Mouse (Mus musculus) spleen, embryonic (tissue): ENCODE results near the gene Nod2.

Experiments used
- CTCF ChIA-PET: fragments of 350-600 bp; sonication (Branson Sonifier 250); formaldehyde crosslinking; loops from one replicate; lab custom pipeline; 2022; lab: Charles Lee

The Nod2 gene

DNA sequence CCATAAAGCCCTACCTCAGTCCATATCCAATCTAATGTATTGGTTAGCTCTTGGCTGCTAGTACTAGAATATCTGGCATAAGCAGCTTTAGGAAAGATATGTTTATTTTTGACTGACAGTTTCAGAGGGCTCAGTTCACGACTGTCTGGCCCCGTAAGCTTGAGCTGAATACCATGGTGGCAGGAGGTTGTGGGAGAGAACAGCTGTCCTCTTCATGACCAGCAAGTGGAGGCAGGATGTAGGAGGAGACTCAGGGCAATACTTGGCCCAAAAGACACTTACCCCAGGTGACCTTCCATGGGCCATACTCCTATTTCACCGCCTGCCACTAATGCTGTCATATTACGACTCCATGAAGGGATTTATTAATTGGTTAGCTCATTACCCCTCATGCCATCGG, 26.7 kb downstream of the Nod2 start:
- CTCF ChIA-PET, result interaction anchor here (1.0 kb wide), 1 partner anchor 15 kb away, joined by 5 read pairs; no protein-coding TSS in a partner anchor

DNA sequence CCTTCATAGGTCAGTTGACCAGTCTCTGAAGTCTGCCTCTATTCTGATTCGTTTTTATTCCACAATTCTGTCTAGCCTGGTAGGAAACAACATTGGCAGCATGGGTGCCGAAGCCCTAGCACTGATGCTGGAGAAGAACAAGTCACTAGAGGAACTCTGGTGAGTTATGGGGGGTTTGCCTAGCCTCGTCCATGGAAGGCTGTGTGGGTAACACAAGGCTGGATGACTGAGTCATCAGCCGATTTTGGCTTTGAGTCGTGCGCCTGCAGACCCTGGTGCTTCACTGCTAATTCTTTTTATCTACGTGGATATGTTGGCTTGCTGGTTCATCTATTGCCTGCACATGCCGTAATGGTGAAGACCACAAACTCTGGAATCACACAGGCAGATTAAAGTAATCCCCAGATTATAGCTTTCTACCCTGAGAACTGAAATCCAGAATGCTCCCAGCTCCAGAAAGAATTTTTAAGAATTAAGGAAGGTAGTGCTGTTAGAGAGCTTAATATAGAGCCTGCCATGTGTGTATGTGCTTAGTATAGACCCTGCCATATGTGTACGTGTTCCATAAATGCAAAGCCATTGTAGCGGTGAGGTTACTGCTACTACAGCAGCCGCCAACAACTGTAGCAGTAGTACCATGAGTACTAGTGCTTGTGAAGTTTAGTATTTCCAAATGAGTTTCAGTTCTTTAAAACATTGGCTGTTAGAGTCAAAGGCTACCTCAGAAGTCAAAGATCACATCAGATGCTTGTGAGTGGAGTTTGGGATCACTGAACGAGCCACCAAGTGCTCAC, 28.5 kb downstream of the Nod2 start:
- CTCF ChIA-PET, result no interaction called here

DNA sequence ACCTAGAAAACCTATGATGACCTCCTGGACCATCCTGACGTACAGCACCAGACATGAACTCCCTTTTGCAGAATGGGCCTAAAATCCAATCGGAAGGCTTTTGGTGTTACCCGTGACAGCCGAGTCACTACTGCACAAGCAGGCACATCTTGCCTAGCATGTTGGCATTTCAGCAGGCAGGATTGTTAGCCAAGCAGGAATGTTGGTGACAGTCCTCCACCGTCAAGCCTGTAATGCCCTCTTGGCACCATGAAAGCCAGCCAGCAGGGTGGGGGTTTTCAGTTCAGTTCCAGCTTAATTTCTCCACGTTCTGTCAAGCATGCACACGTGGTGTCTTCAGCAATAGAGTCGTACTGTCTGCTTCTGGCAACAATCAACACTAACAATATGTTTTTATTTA, 30.0 kb downstream of the Nod2 start:
- CTCF ChIA-PET, result no interaction called here

DNA sequence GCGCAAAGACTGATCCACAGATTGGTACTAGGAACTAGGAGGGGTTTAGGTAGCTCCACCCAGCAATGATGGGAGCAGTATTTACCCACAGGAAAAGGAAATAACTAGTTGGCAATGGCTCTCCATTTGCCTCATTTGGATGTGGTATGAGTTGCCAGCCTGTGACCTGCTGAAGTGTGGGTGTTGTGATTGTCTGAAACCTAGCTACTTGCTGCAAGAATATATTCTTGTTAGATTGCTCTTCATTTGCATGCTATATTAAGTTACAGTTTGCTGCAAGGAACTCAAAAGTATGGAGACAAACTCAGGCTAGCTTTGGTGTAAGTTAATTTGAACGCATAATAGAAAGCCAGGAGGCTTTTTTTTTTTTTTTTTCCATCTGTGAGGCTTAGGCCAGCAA, 33.5 kb downstream of the Nod2 start:
- CTCF ChIA-PET, result interaction anchor here (0.6 to 0.7 kb wide), 3 partner anchors 21 to 337 kb away, joined by 5 to 6 read pairs (median 6); no protein-coding TSS in a partner anchor

DNA sequence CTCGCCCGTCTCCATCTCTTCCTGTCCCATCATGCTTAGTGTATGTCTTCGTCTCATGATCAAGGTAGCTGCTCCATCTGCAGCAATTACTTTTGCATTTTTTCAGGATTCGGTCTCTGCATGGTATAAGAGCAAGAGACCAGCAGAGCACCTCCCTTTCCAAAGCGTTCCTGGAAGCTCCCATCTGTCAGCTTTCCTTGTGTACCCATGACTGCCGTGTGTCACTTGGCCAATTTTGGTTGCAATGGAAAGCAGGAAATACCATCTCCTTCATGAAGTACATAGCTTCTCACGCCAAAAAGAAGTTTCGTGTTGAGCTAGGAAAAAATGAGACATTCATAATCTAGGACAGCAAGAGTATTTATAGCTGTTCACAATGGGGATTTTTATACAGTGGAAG, 33.9 kb downstream of the Nod2 start:
- CTCF ChIA-PET, result interaction anchor here (0.7 kb wide), 1 partner anchor 31 kb away, joined by 6 read pairs; no protein-coding TSS in a partner anchor

DNA sequence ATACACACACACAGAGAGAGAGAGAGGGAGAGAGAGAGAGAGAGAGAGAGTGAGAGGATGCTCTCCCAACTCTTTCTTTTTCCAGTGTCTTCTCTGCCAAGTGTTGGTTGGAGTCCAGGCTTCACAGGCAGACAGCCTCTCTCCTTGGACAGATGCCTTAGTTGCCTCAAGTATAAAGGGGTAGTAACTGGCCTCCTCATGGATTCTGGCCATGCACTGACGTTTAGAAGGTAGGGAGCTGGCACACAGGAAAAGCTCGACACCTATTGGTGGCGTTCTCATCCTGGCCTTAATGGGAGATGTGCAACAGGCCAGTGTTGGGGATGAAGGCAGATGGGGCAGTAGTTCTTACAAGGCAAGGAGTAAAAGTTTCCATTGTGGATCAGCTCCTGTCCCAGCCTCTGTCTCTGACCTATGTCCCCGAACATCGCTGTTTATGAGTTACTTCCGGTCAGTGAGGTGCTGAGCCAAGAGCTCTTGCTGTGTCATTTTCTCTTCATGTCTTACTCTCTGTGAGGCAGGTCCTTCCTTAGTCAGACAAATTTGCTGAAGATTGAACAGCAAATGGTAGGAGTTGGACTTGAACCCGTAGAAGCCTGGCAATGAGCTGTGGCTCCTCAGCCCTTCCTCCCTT, 36.7 kb downstream of the Nod2 start:
- CTCF ChIA-PET, result interaction anchor here (0.7 kb wide), 1 partner anchor 29 kb away, joined by 3 read pairs; no protein-coding TSS in a partner anchor

DNA sequence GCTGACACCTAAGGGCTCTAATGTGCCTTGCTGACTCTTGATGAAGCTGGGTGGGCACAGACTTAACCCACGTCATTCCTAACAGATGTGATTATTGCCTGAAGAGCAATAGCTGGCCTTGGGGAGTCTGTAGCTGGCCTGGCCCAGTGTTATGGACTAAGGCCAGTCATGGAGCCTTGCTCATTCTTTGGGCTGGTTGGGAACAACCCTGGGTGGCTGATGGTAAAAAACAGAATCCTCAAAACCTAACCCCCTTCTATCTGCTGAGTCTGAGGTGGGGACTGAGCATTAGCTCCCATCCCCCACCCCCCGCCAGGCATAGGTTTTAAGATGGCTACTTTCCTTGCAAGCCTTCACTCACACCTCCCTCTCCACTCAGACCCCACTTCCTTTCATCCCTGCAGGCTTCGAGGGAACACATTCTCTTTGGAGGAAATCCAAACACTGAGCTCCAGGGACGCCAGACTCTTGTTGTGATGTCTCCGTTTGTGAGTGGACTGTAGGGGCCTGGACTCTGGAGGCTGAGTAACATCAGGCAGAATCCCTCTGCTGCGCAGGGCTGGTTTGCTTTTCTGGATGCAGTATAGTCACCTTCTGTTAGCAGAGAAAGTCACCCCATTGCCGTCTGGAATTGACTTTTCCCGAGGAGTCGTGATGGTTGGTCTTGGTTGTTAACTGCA, 39.3 kb downstream of the Nod2 start:
- CTCF ChIA-PET, result interaction anchor here (0.6 to 1.1 kb wide), 2 partner anchors 12 to 17 kb away, joined by 3 to 11 read pairs; no protein-coding TSS in a partner anchor

DNA sequence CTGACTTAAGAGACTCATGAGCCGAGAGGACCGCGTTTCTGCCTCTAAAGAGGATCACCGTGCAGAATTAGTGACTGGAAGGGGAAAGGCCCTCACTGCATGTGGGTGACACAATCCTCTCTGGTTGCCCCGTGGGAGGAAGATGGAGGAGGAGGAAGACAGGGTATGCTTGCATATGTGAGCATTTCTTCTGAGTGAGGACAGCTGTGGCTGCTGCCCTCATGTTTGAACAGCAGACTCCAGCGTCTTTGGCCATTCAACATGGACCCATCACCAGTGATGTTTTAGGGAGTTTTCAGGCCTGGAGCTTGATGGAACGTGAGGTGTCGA, 39.8 kb downstream of the Nod2 start:
- CTCF ChIA-PET, result interaction anchor here (1.1 kb wide), 1 partner anchor 17 kb away, joined by 3 read pairs; no protein-coding TSS in a partner anchor

DNA sequence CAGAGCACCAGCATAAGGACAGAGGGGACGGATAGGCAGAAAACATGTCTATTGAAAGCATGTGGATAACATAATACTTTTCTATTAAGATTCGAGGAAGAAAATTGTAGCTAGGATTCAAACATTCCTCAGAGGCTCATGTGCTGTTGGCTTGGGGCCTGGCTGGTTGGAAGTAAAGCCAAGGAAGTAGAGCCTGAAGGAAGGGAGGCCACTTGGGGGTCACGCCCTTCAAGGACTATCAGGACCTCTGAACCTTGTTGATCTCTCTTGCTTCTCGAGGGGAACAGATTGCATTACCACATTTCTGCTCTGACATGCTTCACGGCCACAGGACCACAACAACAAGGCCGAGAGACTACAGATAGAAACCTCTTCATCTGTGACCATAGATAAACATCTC, 42.0 kb downstream of the Nod2 start:
- CTCF ChIA-PET, result interaction anchor here (1.1 kb wide), 1 partner anchor 15 kb away, joined by 5 read pairs; no protein-coding TSS in a partner anchor

DNA sequence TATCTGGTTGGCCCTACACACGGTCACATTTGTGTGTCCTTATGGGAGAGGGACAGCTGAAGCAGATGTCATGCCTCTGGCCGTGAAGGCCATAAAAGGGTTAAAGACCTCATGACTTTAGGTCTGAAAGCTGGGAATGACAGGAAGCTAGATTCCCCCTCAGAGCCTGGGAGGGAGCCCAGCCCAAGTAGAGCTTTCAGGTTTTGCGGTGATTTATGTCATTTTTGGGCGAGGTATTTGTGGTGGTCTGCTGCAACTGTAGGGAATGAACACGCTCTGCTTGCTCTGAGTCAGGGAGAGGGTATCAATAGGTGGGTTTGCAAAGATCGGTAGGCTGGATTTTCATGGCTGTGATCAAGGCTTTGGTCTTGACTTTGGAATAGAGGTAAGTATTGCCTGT, 42.8 kb downstream of the Nod2 start:
- CTCF ChIA-PET, result no interaction called here

DNA sequence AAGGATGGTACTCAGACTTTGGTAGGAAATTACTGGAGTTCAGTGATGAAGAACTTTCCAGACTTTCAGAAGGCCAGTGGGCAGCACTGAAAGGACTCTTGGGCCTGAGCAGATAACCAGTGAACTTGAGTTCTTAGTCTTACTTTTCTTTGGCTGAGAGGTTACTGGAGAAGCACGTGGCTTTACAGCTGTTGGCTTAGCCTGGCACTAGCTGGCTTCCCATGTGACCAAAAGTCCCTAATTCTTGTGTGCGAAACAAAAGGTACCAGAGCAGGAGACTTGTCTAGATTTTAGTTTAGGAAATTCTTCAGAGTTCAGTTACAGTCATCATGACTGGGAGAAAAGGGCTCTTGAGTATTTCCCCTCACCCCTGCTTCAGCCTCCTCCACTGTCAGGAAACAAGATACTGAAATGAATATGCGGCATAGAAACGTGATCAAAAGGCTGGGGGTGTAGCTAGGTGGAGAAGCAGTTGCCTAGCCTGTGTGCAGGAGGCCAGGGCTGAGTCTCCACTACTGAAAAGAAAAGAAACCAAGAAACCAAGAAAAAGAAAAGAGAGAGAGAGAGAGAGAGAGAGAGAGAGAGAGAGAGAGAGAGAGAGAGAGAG, 44.3 kb downstream of the Nod2 start:
- CTCF ChIA-PET, result interaction anchor here (0.6 kb wide), 1 partner anchor 100 kb away, joined by 5 read pairs; no protein-coding TSS in a partner anchor

DNA sequence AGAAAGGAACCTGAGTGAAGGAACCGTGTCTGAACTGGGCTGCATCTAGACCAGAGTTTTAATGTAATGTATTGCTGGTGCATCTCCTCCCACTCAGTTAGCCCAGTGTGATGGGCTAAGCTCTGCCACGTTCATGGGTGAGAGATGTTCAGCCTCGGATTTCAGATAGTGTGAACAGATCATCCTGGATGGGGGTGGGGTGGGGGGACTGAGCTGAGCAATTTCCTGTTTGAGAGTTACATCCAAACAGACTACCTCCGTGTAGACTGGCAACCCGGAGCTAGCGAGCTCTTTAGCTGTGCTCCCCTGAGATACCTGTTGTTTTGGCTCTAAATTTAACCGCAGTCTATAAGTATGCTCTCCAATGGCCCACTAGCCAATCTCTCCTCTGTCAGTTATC, 44.8 kb downstream of the Nod2 start:
- CTCF ChIA-PET, result interaction anchor here (0.6 kb wide), 1 partner anchor 101 kb away, joined by 5 read pairs; no protein-coding TSS in a partner anchor

DNA sequence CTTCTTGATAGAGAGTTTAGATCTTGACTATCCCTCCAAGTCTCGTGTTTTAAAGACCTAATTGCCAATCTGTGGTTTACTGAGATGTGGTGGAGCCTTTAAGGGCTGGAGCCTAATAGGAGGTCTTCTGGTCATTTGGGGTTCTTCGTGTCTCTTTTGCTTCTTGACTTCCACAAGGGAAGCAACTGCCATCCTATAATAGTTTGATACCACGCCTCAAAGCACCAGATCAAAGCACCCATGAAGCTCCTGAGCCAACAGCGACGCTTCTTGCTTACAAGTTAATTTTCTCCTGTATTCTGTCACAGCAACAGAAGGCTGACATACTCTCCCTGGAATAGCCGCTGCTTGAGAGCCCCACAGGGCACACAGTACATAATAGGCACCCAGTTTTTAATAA, 45.8 kb downstream of the Nod2 start:
- CTCF ChIA-PET, result interaction anchor here (0.6 to 5.1 kb wide), 2 partner anchors 25 to 242 kb away, joined by 20 to 32 read pairs; no protein-coding TSS in a partner anchor

DNA sequence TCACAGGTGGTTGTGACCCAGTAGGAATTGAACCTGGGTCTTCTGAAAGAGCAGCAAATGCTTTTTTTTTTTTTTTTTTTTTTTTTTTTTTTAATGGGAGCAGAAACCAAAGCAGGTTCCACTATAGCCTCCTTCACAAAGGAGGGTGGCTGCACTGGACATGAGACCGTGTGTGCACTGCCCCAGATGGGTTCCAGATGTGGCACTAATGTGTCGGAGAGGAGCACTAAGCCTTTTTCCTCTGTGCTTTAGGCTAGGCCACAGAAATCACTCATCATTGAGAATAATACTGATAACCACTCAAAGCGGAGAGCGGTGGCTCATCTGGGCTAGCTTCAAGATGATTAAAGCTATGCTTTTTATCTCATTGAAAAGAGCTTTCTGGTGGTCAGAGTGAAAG, 46.3 kb downstream of the Nod2 start:
- CTCF ChIA-PET, result interaction anchor here (0.6 to 5.1 kb wide), 2 partner anchors 25 to 243 kb away, joined by 20 to 32 read pairs; no protein-coding TSS in a partner anchor

DNA sequence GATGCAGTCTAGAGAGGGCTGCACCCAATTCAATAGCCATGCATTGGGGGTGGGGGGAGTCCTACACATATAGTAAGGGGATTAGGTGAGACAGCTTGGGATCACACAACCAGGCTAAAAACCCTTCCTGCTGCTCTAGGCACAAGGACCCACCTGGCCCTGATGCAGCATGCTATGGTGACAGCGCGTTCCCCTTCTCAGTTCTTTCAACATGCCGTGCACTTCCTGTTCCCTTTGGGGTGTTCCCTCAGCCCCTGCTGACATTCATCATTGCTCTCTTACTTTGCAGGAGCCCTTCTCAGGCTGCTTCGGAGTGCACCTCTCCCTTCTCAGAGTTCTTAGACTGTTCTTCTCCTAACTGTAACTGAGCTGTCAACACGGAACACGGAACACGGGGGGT, 47.2 kb downstream of the Nod2 start:
- CTCF ChIA-PET, result interaction anchor here (0.7 to 5.1 kb wide), 2 partner anchors 26 to 480 kb away, joined by 4 to 32 read pairs; no protein-coding TSS in a partner anchor

DNA sequence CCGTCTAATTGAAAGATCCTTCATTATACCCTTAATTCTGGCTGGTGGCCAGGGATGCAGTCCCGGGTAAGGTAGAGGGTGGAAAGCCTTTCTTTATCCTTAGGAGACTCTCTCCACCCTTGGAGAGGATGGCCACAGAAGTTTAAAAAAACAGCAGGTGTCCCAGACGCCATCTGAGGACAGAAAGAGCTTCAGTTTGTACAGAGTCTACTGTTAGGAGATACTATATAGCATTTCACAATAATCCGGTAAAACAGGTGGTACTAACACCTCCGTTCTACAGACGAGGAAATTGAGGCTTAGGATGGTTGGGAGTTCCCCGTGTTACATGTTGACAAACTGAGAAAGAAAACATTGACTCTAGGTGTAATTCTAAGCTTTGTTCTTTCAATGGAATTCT, 49.1 kb downstream of the Nod2 start:
- CTCF ChIA-PET, result interaction anchor here (5.1 kb wide), 1 partner anchor 28 kb away, joined by 32 read pairs; no protein-coding TSS in a partner anchor

DNA sequence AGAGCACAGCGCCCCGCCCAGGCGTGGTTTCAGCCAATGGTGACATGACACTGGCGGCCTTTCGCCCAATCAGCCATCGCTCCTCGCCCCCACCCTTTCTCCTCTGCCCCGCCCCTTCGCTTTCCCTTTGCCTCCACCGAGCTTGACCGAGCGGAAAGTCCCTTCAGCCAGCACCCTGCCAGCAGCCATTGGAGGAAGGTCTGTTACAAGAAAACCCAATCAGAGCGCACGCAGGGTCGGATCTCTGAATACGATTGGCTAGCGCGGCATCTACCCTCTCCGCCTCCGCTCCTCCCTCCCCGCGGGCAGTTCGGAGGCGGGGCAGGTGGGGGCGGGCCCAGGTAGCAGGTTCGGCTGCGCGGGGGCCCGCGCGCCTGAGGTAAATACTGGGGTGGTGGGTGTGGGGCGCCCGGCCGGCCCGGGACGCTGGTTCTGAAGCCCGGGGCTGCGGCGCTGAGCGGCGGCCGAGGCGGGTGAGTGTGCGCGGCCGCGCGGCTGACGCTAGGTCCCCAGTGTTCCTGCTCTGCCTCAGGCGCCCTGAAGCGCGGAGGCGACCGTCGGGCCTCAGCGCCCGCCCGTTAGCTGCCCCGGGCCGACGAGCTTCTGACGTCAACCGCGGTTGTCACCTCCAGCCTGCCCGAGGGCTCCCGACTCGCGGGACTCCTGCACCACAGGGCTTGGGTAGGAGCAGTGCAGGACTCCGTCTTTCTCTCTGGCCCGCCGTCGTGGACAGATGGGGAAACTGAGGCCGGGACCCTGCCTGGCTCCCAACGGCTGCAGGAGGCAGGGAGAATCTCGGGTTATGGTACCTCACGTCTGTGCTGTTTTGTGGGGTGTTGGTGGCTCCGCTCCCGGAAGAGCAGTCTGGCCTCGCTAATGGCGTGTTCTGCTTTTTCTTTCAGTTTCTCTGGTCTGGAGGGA, 49.9 kb downstream of the Nod2 start, which contains the start of gene Cyld:
Cyld (plus strand) TSS at position 308 of the 921 bp plus-strand sequence.
- CTCF ChIA-PET, result interaction anchor here (0.6 to 5.1 kb wide), 2 partner anchors 21 to 29 kb away, joined by 4 to 32 read pairs; no protein-coding TSS in a partner anchor

DNA sequence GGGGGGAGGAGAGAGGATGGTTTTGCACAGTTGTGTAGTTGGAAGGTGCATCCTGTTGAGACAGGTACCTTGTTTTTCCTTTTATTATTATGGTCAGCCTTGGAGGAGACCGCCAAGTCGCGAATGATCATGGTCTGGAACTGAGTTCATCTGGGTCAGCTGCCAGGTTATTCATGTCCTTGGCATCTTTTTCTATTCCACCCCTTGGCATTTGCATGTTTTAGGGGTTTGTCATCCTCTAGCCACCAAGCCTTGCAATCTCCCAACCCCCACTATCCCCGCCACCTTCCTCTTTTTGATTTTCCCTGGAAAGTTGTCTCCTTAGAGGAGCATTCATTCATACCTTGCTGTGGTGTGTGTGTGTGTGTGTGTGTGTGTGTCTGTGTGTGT, 50.5 kb downstream of the Nod2 start:
- CTCF ChIA-PET, result interaction anchor here (0.6 to 5.1 kb wide), 2 partner anchors 21 to 29 kb away, joined by 4 to 32 read pairs; no protein-coding TSS in a partner anchor

DNA sequence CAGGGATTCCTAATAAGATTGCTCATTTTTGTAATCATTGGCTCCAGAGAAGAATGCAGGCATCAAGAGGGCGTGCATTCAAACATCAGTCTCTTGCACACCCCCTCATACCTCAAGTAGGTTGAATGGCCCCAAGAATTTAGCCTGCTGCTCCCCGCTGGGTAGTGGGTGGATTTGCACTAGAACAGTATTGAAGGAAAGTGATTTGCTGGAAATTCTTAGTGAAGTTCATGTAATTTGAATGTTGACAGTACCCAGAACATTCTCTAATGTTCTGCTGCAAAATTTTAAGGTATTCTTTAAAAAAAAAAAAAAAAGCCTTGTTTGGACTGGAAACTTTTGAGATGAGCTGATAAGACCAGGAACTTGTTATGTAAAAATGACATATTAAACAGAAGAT, 50.9 kb downstream of the Nod2 start:
- CTCF ChIA-PET, result interaction anchor here (0.6 to 5.1 kb wide), 4 partner anchors 12 to 125 kb away, joined by 3 to 32 read pairs (median 8); no protein-coding TSS in a partner anchor
